Mouse (Mus musculus): ENCODE measurements around the gene Chchd6. TPM values are rescaled to one million over a fixed set of nuclear protein-coding genes. Genes with fewer than 3 reads are reported as not detected.

Chchd6 gene
- polyA plus RNA-seq, 1 experiment from 2014 or later, result 6.1 TPM

DNA sequence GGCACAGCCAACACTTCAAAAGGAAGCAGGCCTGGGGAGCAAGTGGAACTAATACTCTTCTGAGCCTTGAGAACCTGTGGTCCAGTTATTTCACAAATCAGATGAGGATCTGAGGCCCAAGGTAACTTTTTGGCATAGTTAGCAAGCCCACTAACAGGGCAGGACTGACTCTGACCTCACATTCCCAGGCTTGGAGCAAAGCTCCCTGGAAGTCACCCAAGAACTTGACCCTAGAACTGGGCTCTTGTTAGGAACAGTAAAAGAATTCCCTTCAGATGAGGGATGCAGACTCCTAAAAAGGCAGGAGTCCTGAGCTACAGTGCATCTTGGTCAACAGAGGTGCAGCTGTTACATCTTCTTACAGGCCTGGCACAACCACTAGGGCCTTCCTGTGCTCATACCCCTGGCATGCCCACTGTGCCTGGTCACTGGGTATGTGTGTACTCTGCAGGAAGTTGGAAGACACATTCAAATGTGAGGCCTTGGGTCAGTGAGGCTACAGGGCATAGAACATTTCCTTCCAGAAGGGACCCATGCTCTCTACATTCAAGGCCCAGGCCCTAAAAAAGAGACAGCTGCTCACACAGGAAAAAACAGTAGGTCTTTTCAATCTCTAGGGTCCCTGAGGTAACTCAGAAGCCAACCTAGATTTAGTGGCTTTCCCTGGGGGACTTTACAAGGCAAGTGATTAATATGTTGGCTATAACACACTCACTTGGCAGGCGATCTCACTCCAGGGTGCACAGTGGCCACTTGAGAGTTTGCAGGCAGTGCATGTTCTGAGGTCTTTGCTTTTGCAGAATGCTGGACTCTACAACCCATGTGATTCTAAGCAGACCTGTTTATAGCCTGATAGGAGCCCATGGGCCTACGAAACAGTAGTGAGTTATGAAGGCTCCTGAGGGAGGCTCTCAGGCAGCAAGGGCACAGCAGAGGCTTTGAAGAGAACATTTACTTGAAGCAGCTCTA, 191.9 kb downstream of the Chchd6 start:
- no peak overlapping the region for H3K4me3 ChIP-seq (ENCODE audit: inconsistent target)
- WGBS (ENCODE audit: missing documents), result 94% methylated on average over 2 of the region's 2 CpGs
- peak overlapping the region; percentile 57 for H3K27ac ChIP-seq
- H3K36me3 ChIP-seq (ENCODE audit: inconsistent target), result no peaks in the 10 kb centered on the region
- H3K79me2 ChIP-seq (ENCODE audit: inconsistent target), result no peaks in the 10 kb centered on the region

- Histone ChIP-seq H3K27ac (no peak overlapping the region), H3K4me3 (ENCODE audit: inconsistent target) (no peak overlapping the region), H3K79me2 (ENCODE audit: inconsistent target) (no peaks in the 10 kb centered on the region), H3K36me3 (ENCODE audit: inconsistent target) (no peaks in the 10 kb centered on the region)
- WGBS (ENCODE audit: missing documents), result 100% methylated on average over 2 of the region's 2 CpGs
Measured at GRCm38 (mm10) chr6:89402406-89402805, 193.0 kb downstream of the Chchd6 start.

DNA sequence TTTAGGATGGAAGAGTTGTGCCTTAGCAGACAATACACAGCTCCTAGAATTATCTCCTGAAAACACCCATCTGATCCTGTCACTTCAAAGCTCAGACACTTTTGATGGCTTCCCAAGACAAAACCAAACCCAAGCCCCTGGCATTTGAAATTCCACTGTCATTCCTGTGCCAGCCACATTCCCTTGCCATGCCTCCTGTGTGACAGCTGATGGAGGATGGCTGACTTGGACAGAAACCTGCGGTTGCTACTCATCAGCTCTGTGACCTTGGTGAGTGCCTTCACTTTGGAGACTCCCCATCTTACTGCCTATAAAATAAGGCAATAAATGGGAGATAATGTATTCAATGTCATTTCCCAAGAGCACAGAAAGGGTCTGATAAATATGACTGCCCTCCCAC, 195.9 kb downstream of the Chchd6 start:
- H3K27ac ChIP-seq, result no peak overlapping the region
- no peak overlapping the region for H3K4me3 ChIP-seq (ENCODE audit: inconsistent target)
- 94% methylated on average over 1 of the region's 1 CpGs for WGBS (ENCODE audit: missing documents)
- H3K79me2 ChIP-seq (ENCODE audit: inconsistent target), result no peaks in the 10 kb centered on the region
- no peaks in the 10 kb centered on the region for H3K36me3 ChIP-seq (ENCODE audit: inconsistent target)

- 19% methylated on average over 4 of the region's 4 CpGs for WGBS (ENCODE audit: missing documents)
- Histone ChIP-seq H3K4me3 (ENCODE audit: inconsistent target) (no peak overlapping the region), H3K79me2 (ENCODE audit: inconsistent target) (no peaks in the 10 kb centered on the region), H3K27ac (no peak overlapping the region), H3K36me3 (ENCODE audit: inconsistent target) (no peaks in the 10 kb centered on the region)
Measured at GRCm38 (mm10) chr6:89397919-89398318, 197.5 kb downstream of the Chchd6 start.

DNA sequence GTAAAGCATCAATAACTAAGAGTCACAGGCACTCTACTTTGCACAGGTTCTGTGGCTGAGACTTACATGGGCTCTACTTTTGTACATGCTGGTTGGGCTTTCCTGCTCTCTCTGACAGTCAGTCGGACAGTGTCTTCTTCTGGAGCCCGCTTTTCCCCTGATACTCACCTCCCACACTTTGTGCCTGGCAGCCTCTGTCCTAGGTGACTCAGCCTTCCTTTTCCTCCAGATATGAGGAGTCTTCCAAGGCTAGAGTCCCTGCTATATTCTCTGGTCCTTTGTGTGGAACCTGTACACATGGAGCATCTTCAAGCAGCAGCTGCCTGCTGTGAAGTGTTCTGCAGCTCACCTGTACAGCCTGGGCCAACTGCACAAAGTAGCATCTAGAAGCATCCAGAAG, 201.6 kb downstream of the Chchd6 start:
- Histone ChIP-seq H3K36me3 (ENCODE audit: inconsistent target) (no peaks in the 10 kb centered on the region), H3K79me2 (ENCODE audit: inconsistent target) (no peaks in the 10 kb centered on the region), H3K27ac (no peak overlapping the region), H3K4me3 (ENCODE audit: inconsistent target) (no peak overlapping the region)
- WGBS (ENCODE audit: missing documents), result 100% methylated on average over 1 of the region's 2 CpGs

GRCm38 (mm10) chr6:89392213-89392612, 203.2 kb downstream of the Chchd6 start:
- H3K4me3 ChIP-seq (ENCODE audit: inconsistent target), result no peak overlapping the region
- no peaks in the 10 kb centered on the region for H3K36me3 ChIP-seq (ENCODE audit: inconsistent target)
- WGBS (ENCODE audit: missing documents), result 88% methylated on average over 2 of the region's 2 CpGs
- H3K27ac ChIP-seq, result 0 out of 2 replicates have a peak overlapping the region, but pooled peaks have one; percentile 2
- H3K79me2 ChIP-seq (ENCODE audit: inconsistent target), result no peaks in the 10 kb centered on the region

DNA sequence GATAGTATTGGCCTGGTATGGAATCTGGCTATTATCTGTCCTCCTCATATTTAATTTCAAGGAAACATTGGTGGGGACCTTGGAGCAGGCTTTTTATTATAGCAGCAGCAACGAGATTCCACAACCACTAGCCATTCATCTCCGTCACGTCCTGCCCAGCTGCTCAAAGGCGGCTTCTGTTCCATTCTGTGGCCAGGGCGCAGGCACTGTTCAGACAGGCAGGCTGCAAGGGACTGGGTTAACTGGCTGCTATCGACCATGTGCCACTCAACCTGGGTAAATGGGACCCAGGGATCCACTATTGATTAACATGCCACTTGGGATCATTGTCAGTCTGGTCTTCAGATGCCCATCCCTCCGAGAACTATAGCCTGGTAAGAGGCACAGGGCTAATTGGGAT, 205.7 kb downstream of the Chchd6 start:
- WGBS (ENCODE audit: missing documents), result 95% methylated on average over 7 of the region's 7 CpGs
- H3K4me3 ChIP-seq (ENCODE audit: inconsistent target), result no peak overlapping the region
- no peak overlapping the region for H3K27ac ChIP-seq

DNA sequence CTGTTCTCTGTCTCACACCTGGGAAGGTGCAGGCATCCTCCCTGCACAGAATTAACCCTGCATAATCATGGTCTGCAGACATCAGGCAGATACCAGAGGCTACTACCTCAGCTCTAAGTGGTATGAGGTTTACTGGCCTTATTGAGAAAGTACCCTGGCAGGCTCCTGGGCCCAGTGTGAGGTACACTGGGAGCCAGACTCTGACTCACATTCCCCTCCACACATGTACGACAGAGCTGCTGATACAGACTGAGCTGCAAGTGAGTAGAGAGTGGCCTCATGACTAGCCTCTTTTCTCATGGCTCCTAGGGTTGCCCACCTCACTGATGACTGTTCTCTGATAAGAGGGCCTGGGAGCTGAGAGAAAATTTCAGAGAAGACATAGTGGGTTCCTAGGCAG, 208.5 kb downstream of the Chchd6 start:
- no peaks in the 10 kb centered on the region for H3K36me3 ChIP-seq (ENCODE audit: inconsistent target)
- WGBS (ENCODE audit: missing documents), result 92% methylated on average over 1 of the region's 1 CpGs
- H3K4me3 ChIP-seq (ENCODE audit: inconsistent target), result no peak overlapping the region
- no peak overlapping the region for H3K27ac ChIP-seq
- no peaks in the 10 kb centered on the region for H3K79me2 ChIP-seq (ENCODE audit: inconsistent target)

More for the DNA sequence above, 205.7 kb downstream of the Chchd6 start:
- Histone ChIP-seq H3K79me2 (ENCODE audit: inconsistent target) (no peaks in the 10 kb centered on the region), H3K36me3 (ENCODE audit: inconsistent target) (no peaks in the 10 kb centered on the region)

- H3K27ac ChIP-seq, result no peak overlapping the region
- H3K36me3 ChIP-seq (ENCODE audit: inconsistent target), result no peaks in the 10 kb centered on the region
- H3K4me3 ChIP-seq (ENCODE audit: inconsistent target), result no peak overlapping the region
- no peaks in the 10 kb centered on the region for H3K79me2 ChIP-seq (ENCODE audit: inconsistent target)
- 89% methylated on average over 2 of the region's 2 CpGs for WGBS (ENCODE audit: missing documents)
Measured at GRCm38 (mm10) chr6:89384699-89385098, 210.8 kb downstream of the Chchd6 start.

DNA sequence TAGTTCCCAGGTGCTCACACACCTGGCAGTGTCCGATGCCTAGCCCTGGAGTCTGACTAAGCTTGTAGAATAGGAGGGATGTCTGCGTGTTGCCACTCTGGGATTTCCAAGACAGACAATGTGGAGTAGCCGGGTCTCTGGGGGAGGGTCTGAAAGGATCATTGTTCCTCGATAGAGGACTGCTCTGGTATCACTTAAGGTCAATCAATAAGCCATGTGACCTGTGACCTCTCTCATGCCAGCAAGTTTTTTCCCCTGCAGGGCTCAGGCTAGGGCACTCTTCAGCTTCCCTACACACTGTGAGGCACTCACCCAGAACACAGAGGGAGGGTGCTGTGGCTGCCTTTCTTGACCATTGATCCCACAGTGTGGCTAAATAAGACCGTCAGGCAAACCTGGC, 213.6 kb downstream of the Chchd6 start:
- H3K36me3 ChIP-seq (ENCODE audit: inconsistent target), result no peaks in the 10 kb centered on the region
- 94% methylated on average over 5 of the region's 5 CpGs for WGBS (ENCODE audit: missing documents)
- no peak overlapping the region for H3K4me3 ChIP-seq (ENCODE audit: inconsistent target)
- H3K79me2 ChIP-seq (ENCODE audit: inconsistent target), result no peaks in the 10 kb centered on the region
- no peak overlapping the region for H3K27ac ChIP-seq

GRCm38 (mm10) chr6:89381172-89381571, 214.3 kb downstream of the Chchd6 start:
- Histone ChIP-seq H3K27ac (no peak overlapping the region), H3K79me2 (ENCODE audit: inconsistent target) (no peaks in the 10 kb centered on the region), H3K4me3 (ENCODE audit: inconsistent target) (no peak overlapping the region), H3K36me3 (ENCODE audit: inconsistent target) (no peaks in the 10 kb centered on the region)
- WGBS (ENCODE audit: missing documents), result 83% methylated on average over 3 of the region's 3 CpGs

DNA sequence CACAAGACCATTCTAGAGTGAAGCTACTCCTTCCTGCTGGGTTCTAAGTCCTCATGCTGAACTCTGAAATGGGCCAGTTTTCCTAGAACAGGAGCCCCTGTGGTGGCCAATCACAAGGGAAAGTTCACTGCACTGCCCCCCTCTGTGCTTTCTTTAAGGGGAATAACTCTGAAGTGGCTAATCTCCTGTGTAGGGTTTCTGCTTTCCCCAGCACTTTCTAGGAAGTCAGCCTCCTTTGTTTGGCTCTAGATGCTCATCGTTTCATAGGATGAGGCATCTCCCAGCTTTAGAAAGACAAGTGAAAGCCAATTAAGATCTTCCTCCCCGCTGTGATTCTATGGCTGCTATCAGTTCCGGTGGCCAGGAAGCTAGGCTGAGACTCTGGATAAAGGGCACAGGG, 214.7 kb downstream of the Chchd6 start:
- no peak overlapping the region for H3K27ac ChIP-seq
- H3K36me3 ChIP-seq (ENCODE audit: inconsistent target), result no peaks in the 10 kb centered on the region
- WGBS (ENCODE audit: missing documents), result 97% methylated on average over 3 of the region's 3 CpGs
- no peak overlapping the region for H3K4me3 ChIP-seq (ENCODE audit: inconsistent target)
- no peaks in the 10 kb centered on the region for H3K79me2 ChIP-seq (ENCODE audit: inconsistent target)

DNA sequence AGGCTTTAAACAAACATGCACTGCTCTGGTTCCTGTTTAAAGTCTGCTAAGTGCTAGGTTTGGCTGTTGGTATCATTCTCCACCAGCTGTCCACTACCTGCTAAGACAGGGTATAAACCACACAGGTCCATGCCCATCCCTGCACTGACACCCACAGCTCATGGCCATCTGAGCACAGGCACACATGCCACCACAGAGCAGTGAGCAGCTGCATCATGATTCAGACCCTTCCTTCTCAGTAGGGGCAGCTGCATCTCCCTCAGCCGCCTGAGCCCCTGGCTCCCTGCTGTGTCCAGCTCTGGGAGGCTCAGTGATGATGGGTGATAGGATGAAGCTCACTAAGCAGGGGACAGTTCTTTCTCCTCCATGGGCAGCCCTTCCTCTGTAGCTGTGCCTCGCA, 217.2 kb downstream of the Chchd6 start:
- Histone ChIP-seq H3K4me3 (ENCODE audit: inconsistent target) (no peak overlapping the region), H3K36me3 (ENCODE audit: inconsistent target) (no peaks in the 10 kb centered on the region), H3K27ac (no peak overlapping the region), H3K79me2 (ENCODE audit: inconsistent target) (no peaks in the 10 kb centered on the region)
- 77% methylated on average over 2 of the region's 2 CpGs for WGBS (ENCODE audit: missing documents)

DNA sequence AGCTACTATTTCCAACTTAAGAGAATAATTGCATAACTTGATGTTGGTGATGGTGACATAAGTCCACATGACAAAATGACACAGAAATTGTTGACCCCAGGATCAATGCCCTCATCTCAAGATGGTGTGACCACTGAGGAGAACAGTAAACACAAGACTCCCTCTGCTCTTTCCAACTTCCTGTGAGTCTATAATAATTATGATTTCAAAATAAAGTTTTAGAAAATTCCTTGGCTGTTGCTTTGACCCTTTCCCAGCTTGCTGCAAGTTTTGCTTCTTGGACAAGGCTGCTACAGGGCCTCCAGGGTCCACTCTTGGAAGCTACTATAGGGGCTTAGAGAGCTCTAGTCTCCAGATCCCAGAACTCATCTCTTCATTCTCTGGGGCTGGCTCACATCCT, 226.6 kb downstream of the Chchd6 start:
- H3K36me3 ChIP-seq (ENCODE audit: inconsistent target), result no peaks in the 10 kb centered on the region
- no peak overlapping the region for H3K4me3 ChIP-seq (ENCODE audit: inconsistent target)
- peak overlapping the region; percentile 45 for H3K27ac ChIP-seq
- no peaks in the 10 kb centered on the region for H3K79me2 ChIP-seq (ENCODE audit: inconsistent target)

GRCm38 (mm10) chr6:89364342-89364741, 231.1 kb downstream of the Chchd6 start:
- Histone ChIP-seq H3K36me3 (ENCODE audit: inconsistent target) (no peaks in the 10 kb centered on the region), H3K4me3 (ENCODE audit: inconsistent target) (no peak overlapping the region), H3K79me2 (ENCODE audit: inconsistent target) (peaks cover 23% of the 10 kb centered on the region), H3K27ac (peak overlapping the region; percentile 58)
- WGBS (ENCODE audit: missing documents), result 47% methylated on average over 3 of the region's 3 CpGs

DNA sequence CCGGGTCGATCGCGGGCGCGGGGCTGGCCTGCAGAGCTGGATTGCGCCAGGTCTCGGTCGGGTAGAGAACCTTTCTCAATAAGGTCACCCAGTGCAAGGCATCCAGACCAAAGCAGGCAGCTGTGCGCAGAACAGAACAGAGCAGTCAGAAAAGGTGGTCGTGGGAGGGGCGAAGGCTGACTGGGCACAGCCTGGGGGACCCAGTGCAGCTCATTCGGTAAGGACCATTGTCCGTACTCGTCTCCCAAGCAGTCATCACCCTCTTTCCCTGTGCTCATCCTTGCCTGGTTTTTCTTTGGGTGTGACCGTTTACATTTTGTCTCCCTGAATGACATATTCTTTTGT, 232.4 kb downstream of the Chchd6 start:
- H3K79me2 ChIP-seq (ENCODE audit: inconsistent target), result peaks cover 35% of the 10 kb centered on the region
- WGBS (ENCODE audit: missing documents), result 49% methylated on average over 16 of the region's 16 CpGs
- H3K36me3 ChIP-seq (ENCODE audit: inconsistent target), result no peaks in the 10 kb centered on the region
- peak overlapping the region; percentile 58 for H3K27ac ChIP-seq
- H3K4me3 ChIP-seq (ENCODE audit: inconsistent target), result no peak overlapping the region
